Mouse (Mus musculus) bone marrow, adult 2 months (tissue): Measurements from ENCODE around the gene Lmna.
A peak's percentile ranks its signal among the peaks of the same experiment; 100 is the strongest.

Experiments used
- CTCF ChIP-seq: fragments of 200-500 bp; IDR thresholded peaks from 2 replicates; pipeline ENCODE4 v1.5.1; 2011; ENCODE audit warnings: low read length, control low read depth; ENCODE audit not compliant: control insufficient read depth, insufficient read depth
- POLR2A ChIP-seq: fragments of 200-500 bp; IDR thresholded peaks from 2 replicates; pipeline ENCODE4 v1.6.1; 2011; ENCODE audit warnings: low read depth, mild to moderate bottlenecking, control low read depth, low read length, borderline replicate concordance; ENCODE audit not compliant: control insufficient read depth

DNA sequence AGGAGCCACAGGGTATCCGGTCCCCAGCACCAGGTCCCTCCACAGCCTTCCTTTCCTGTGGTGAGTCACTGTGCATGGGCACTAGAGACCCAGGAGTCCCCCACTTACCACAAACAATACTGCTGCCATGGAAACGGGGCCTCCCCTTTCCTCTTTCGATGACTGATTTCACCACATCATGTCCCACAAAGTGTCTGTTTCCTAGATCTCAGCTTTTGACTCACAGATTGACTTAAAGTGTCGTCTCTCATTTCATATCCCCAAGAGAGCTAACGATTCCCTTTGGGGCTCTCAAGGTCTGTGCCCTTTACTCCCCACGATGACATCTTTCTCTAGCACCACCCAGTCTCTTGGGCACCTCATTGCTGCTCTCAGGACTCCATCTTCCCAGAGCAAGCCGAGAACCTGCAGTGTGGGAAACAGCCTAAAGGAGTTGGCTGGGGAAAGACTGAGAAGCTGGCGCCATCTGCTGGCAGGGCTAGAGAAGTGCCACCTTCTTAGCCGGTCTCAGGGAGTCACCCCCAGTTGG is 12.1 kb upstream of the Lmna start:
- TF ChIP-seq CTCF (peak; percentile 96), POLR2A (no peak)
